Mouse (Mus musculus) CH12.LX (cell line): ENCODE data around the gene Pdzd2. TPM values are rescaled to one million over a fixed set of nuclear protein-coding genes. Genes with fewer than 3 reads are reported as not detected.

Source experiments
- DNase-seq: peaks from one replicate; pipeline ENCODE4 v3.0.0-alpha.2; 2013; ENCODE audit errors: extremely low read depth
- H3K27ac ChIP-seq: 2 replicates; pipeline ENCODE4 v1.5.1; 2012; ENCODE audit warnings: low read depth, mild to moderate bottlenecking, control low read depth, moderate library complexity; ENCODE audit not compliant: insufficient read depth
- H3K27me3 ChIP-seq: replicated peaks from 2 replicates; pipeline ENCODE3; 2012; ENCODE audit warnings: inconsistent platforms
- H3K36me3 ChIP-seq, 2 experiments: replicated peaks in 1 of 2; 2 replicates each; pipeline versions ENCODE3 to v1.6.1; 2012; ENCODE audit warnings: inconsistent platforms in 1 of 2, low read length in 1 of 2, mild to moderate bottlenecking in 1 of 2, mixed read lengths in 1 of 2, moderate library complexity in 1 of 2; ENCODE audit not compliant: control insufficient read depth in 1 of 2, insufficient read depth in 1 of 2
- H3K4me1 ChIP-seq, 2 experiments: 2 replicates each; pipeline ENCODE4 v1.6.1; 2012; ENCODE audit warnings: inconsistent platforms in 1 of 2, moderate library complexity in 1 of 2; ENCODE audit not compliant: insufficient read depth in 2 of 2, control insufficient read depth in 1 of 2
- H3K4me2 ChIP-seq: 2 replicates; pipeline ENCODE4 v1.6.1; 2012; ENCODE audit warnings: low read depth, mild to moderate bottlenecking, control low read depth; ENCODE audit not compliant: poor library complexity, insufficient read depth, severe bottlenecking
- H3K4me3 ChIP-seq, 3 experiments: fragments of 150-350 bp in 1 of 3; sonication (generic) in 1 of 3; replicated peaks in 1 of 3; 2 replicates each; pipeline versions ENCODE3 to v1.5.1; 2011 to 2012; ENCODE audit warnings: low read depth in 2 of 3, low read length in 2 of 3, mild to moderate bottlenecking in 2 of 3, moderate library complexity in 2 of 3, control low read depth in 1 of 3, improper control_type of control experiment in 1 of 3, inconsistent platforms in 1 of 3, mixed read lengths in 1 of 3; ENCODE audit not compliant: poor library complexity in 1 of 3
- H3K79me2 ChIP-seq: replicated peaks from 2 replicates; pipeline ENCODE4 v1.6.1; 2012; ENCODE audit warnings: mild to moderate bottlenecking, moderate library complexity; ENCODE audit not compliant: control insufficient read depth, poor library complexity, insufficient read depth, severe bottlenecking; ENCODE audit errors: extremely low read depth
- H3K9ac ChIP-seq: 2 replicates; pipeline ENCODE4 v1.6.1; 2012; ENCODE audit warnings: low read depth, mild to moderate bottlenecking, control low read depth, moderate library complexity; ENCODE audit not compliant: insufficient read depth
- H3K9me3 ChIP-seq: replicated peaks from 2 replicates; pipeline ENCODE3; 2012; ENCODE audit warnings: low read length, inconsistent platforms, mixed read lengths
- CHD1 ChIP-seq: IDR thresholded peaks from 2 replicates; pipeline ENCODE4 v1.6.1; 2012; ENCODE audit warnings: low read depth, low read length, improper control_type of control experiment, inconsistent platforms
- CTCF ChIP-seq, 2 experiments: IDR thresholded peaks in 1 of 2; conservative IDR thresholded peaks in 1 of 2; 2 replicates each; pipeline ENCODE4 v1.5.1; 2011 to 2012; ENCODE audit warnings: low read depth in 2 of 2, low read length in 2 of 2, improper control_type of control experiment in 1 of 2, inconsistent platforms in 1 of 2, mild to moderate bottlenecking in 1 of 2, moderate library complexity in 1 of 2
- ELF1 ChIP-seq: IDR thresholded peaks from 2 replicates; pipeline ENCODE4 v1.6.1; 2014; ENCODE audit warnings: low read depth, mild to moderate bottlenecking, inconsistent platforms, low read length, improper control_type of control experiment
- GABPA ChIP-seq: IDR thresholded peaks from 2 replicates; pipeline ENCODE4 v1.6.1; 2012; ENCODE audit warnings: low read depth, low read length, improper control_type of control experiment, inconsistent platforms; ENCODE audit not compliant: insufficient replicate concordance
- HCFC1 ChIP-seq: IDR thresholded peaks from 2 replicates; pipeline ENCODE4 v1.6.1; 2012; ENCODE audit warnings: low read depth, mild to moderate bottlenecking, inconsistent platforms, low read length, improper control_type of control experiment
- IRF4 ChIP-seq: IDR thresholded peaks from 2 replicates; pipeline ENCODE4 v1.6.1; 2014; ENCODE audit warnings: low read depth, mild to moderate bottlenecking, inconsistent platforms, low read length, improper control_type of control experiment
- JUN ChIP-seq: IDR thresholded peaks from 2 replicates; pipeline ENCODE4 v1.6.1; 2011; ENCODE audit warnings: low read depth, mild to moderate bottlenecking, low read length, improper control_type of control experiment, moderate library complexity; ENCODE audit not compliant: insufficient read depth
- KAT2A ChIP-seq: IDR thresholded peaks from 2 replicates; pipeline ENCODE4 v1.6.1; 2012; ENCODE audit warnings: low read length, improper control_type of control experiment, inconsistent platforms; ENCODE audit not compliant: insufficient replicate concordance
- MAFK ChIP-seq: IDR thresholded peaks from 2 replicates; pipeline ENCODE4 v1.6.1; 2011; ENCODE audit warnings: low read length, improper control_type of control experiment; ENCODE audit not compliant: insufficient replicate concordance
- MAX ChIP-seq: IDR thresholded peaks from 2 replicates; pipeline ENCODE4 v1.6.1; 2011; ENCODE audit warnings: low read length, improper control_type of control experiment
- MEF2A ChIP-seq: IDR thresholded peaks from 2 replicates; pipeline ENCODE4 v1.6.1; 2014; ENCODE audit warnings: low read depth, mild to moderate bottlenecking, inconsistent platforms, low read length, improper control_type of control experiment, borderline replicate concordance
- MXI1 ChIP-seq: IDR thresholded peaks from 2 replicates; pipeline ENCODE4 v1.6.1; 2011; ENCODE audit warnings: mild to moderate bottlenecking, low read depth, low read length, improper control_type of control experiment
- MYC ChIP-seq: IDR thresholded peaks from 2 replicates; pipeline ENCODE4 v1.6.1; 2011; ENCODE audit warnings: low read depth, mild to moderate bottlenecking, improper control_type of control experiment, low read length
- PAX5 ChIP-seq: IDR thresholded peaks from 2 replicates; pipeline ENCODE4 v1.6.1; 2012; ENCODE audit warnings: low read length, inconsistent platforms, mixed read lengths
- POLR2A ChIP-seq: IDR thresholded peaks from 2 replicates; pipeline ENCODE4 v1.6.1; 2011; ENCODE audit warnings: low read depth, mild to moderate bottlenecking, improper control_type of control experiment, low read length
- POLR2AphosphoS2 ChIP-seq: IDR thresholded peaks from 2 replicates; pipeline ENCODE4 v1.6.1; 2011; ENCODE audit warnings: low read depth, low read length, improper control_type of control experiment
- RAD21 ChIP-seq: IDR thresholded peaks from 2 replicates; pipeline ENCODE4 v1.6.1; 2011; ENCODE audit warnings: low read depth, mild to moderate bottlenecking, low read length, improper control_type of control experiment, moderate library complexity
- RCOR1 ChIP-seq: conservative IDR thresholded peaks from 2 replicates; pipeline ENCODE4 v1.6.1; 2012; ENCODE audit warnings: low read depth, mild to moderate bottlenecking, inconsistent platforms, low read length, improper control_type of control experiment
- SIN3A ChIP-seq: IDR thresholded peaks from 2 replicates; pipeline ENCODE4 v1.6.1; 2012; ENCODE audit warnings: low read length, improper control_type of control experiment, inconsistent platforms
- TBP ChIP-seq: conservative IDR thresholded peaks from 2 replicates; pipeline ENCODE4 v1.6.1; 2011; ENCODE audit warnings: low read depth, low read length, improper control_type of control experiment
- TCF12 ChIP-seq: IDR thresholded peaks from 2 replicates; pipeline ENCODE4 v1.6.1; 2014; ENCODE audit warnings: low read depth, mild to moderate bottlenecking, inconsistent platforms, low read length, improper control_type of control experiment
- USF1 ChIP-seq: IDR thresholded peaks from 2 replicates; pipeline ENCODE4 v1.6.1; 2014; ENCODE audit warnings: low read depth, mild to moderate bottlenecking, inconsistent platforms, low read length, improper control_type of control experiment
- USF2 ChIP-seq: conservative IDR thresholded peaks from 2 replicates; pipeline ENCODE4 v1.6.1; 2011; ENCODE audit warnings: low read depth, low read length, improper control_type of control experiment
- ZC3H11A ChIP-seq: IDR thresholded peaks from 2 replicates; pipeline ENCODE4 v1.6.1; 2012; ENCODE audit warnings: low read depth, mild to moderate bottlenecking, inconsistent platforms, low read length, improper control_type of control experiment
- ZMIZ1 ChIP-seq: IDR thresholded peaks from 2 replicates; pipeline ENCODE4 v1.6.1; 2012; ENCODE audit warnings: low read depth, mild to moderate bottlenecking, inconsistent platforms, low read length, improper control_type of control experiment
- ZNF384 ChIP-seq: IDR thresholded peaks from 2 replicates; pipeline ENCODE4 v1.6.1; 2012; ENCODE audit warnings: low read depth, low read length, improper control_type of control experiment, inconsistent platforms
- dilution Hi-C: fragments of 300-500 bp; cut with MboI; formaldehyde crosslinking; loops from 2 replicates; pipeline ENCODE4 v1.14.3; 2020; ENCODE audit warnings: low sequenced_read_pairs; ENCODE audit not compliant: extremely low pct_unique_long_range_greater_than_20kb, extremely low pct_ligation_motif_present
- in situ Hi-C: fragments of 300-500 bp; cut with MboI; formaldehyde crosslinking; loops from 3 replicates; pipeline ENCODE4 v1.14.3; 2019; ENCODE audit warnings: low sequenced_read_pairs, low pct_ligation_motif_present, low pct_unique_long_range_greater_than_20kb, mixed read lengths
- polyA plus RNA-seq: library from polyadenylated mRNA; unstranded; fragments of >175 nt; gene quantifications from 2 replicates; pipeline ENCODE4 v1.2.1, GENCODE M21; 2012; ENCODE audit warnings: low read depth; ENCODE audit not compliant: insufficient read length
- total RNA-seq, 2 experiments: library from RNA; depleted of rRNA; stranded (reverse); fragments of 300-350 nt in 1 of 2; fragments of >200 nt in 1 of 2; gene quantifications; 2 replicates each; pipeline ENCODE4 v1.2.3; 2012 to 2014

Pdzd2 gene
- total and polyA plus RNA-seq, 3 experiments, result 0.04 to 0.24 (median 0.17) TPM

- Histone ChIP-seq H3K9ac (no peak overlapping the region), H3K4me3 (no peak overlapping the region), H3K79me2 (no peaks in the 10 kb centered on the region), H3K27me3 (no peaks in the 10 kb centered on the region), H3K27ac (no peak overlapping the region), H3K9me3 (no peaks in the 10 kb centered on the region), H3K4me1 (peaks cover 5 to 15% of the 10 kb centered on the region in 2 experiments; a peak in 3 of 4 replicates), H3K36me3 (no peaks in the 10 kb centered on the region), H3K4me2 (no peak overlapping the region)
- DNase-seq, result no peak
- dilution Hi-C loops, result no loop called here
- TF ChIP-seq RCOR1, result no peak
- TF ChIP-seq TCF12, result no peak
- in situ Hi-C loops, result no loop called here
Observed at GRCm38 (mm10) chr15:12450790-12451189, 288.9 kb downstream of the Pdzd2 start.

- TF ChIP-seq KAT2A, result no peak
- no peak for TF ChIP-seq MYC
- TF ChIP-seq RAD21, result no peak
- TF ChIP-seq JUN, result no peak
- TF ChIP-seq GABPA, result no peak
- no peak for TF ChIP-seq USF1
- TF ChIP-seq ZC3H11A, result no peak
- no peak for TF ChIP-seq MXI1
- no peak for TF ChIP-seq ELF1
- no peak for TF ChIP-seq IRF4
- no peak overlapping the region for H3K4me2 ChIP-seq
- no peak for DNase-seq
- H3K27ac ChIP-seq, result no peak overlapping the region
- H3K36me3 ChIP-seq, result no peaks in the 10 kb centered on the region
- H3K4me3 ChIP-seq, result no peak overlapping the region
- in situ Hi-C loops (no loop called here), dilution Hi-C loops (no loop called here)
- no peaks in the 10 kb centered on the region for H3K27me3 ChIP-seq
- no peak overlapping the region for H3K9ac ChIP-seq
- no peaks in the 10 kb centered on the region for H3K9me3 ChIP-seq
- H3K79me2 ChIP-seq, result no peaks in the 10 kb centered on the region
- peaks cover 10 to 27% of the 10 kb centered on the region in 2 experiments for H3K4me1 ChIP-seq
Observed at GRCm38 (mm10) chr15:12449321-12449720, 290.4 kb downstream of the Pdzd2 start.

- no peaks in the 10 kb centered on the region for H3K27me3 ChIP-seq
- in situ Hi-C loops, result no loop called here
- H3K9ac ChIP-seq, result no peak overlapping the region
- peaks cover 8 to 20% of the 10 kb centered on the region in 2 experiments for H3K4me1 ChIP-seq
- DNase-seq, result no peak
- H3K27ac ChIP-seq, result no peak overlapping the region
- dilution Hi-C loops, result no loop called here
- H3K79me2 ChIP-seq, result no peaks in the 10 kb centered on the region
- H3K4me2 ChIP-seq, result peak overlapping the region; percentile 14
- H3K9me3 ChIP-seq, result no peaks in the 10 kb centered on the region
- H3K4me3 ChIP-seq, result peak overlapping the region in 2 of 3 experiments; percentile 2 to 16
- TF ChIP-seq RCOR1 (no peak), SIN3A (no peak), POLR2AphosphoS2 (no peak), MAFK (no peak), HCFC1 (no peak), USF2 (no peak), GABPA (no peak), TCF12 (no peak), IRF4 (no peak), MAX (no peak), MYC (no peak), MEF2A (no peak), POLR2A (no peak), ZMIZ1 (no peak), TBP (no peak), ZNF384 (no peak), CHD1 (no peak), PAX5 (no peak), CTCF (conservative IDR thresholded peaks at IDR 0.05 in 1 of 2, IDR thresholded peaks at IDR 0.05 in 1 of 2; ENCODE audit: low read depth in 2 of 2, low read length in 2 of 2) (no peak), JUN (no peak)
- no peaks in the 10 kb centered on the region for H3K36me3 ChIP-seq
Observed at GRCm38 (mm10) chr15:12447021-12447434, 292.7 kb downstream of the Pdzd2 start.
